Mouse (Mus musculus) layer of hippocampus, adult 2 months (tissue): ENCODE results near the gene Mtus2. TPM values are rescaled to one million over a fixed set of nuclear protein-coding genes. Genes with fewer than 3 reads are reported as not detected.

Experiments
- DNase-seq, 2 experiments: peaks; one replicate each; pipeline ENCODE4 v3.0.0; 2022; ENCODE audit warnings: low spot score in 2 of 2
- H3K27ac ChIP-seq: fragments of 200-600 bp; 2 replicates; pipeline ENCODE4 v1.8.1; 2022
- H3K4me3 ChIP-seq: fragments of 200-600 bp; 2 replicates; pipeline ENCODE4 v1.8.1; 2022; ENCODE audit warnings: mild to moderate bottlenecking
- CTCF ChIP-seq: fragments of 200-600 bp; conservative IDR thresholded peaks from 2 replicates; pipeline ENCODE4 v1.8.1; 2022; ENCODE audit warnings: antibody characterized with exemption, mild to moderate bottlenecking, moderate library complexity
- total RNA-seq, 2 experiments: library from RNA; stranded (reverse); gene quantifications; 2 replicates each; pipeline ENCODE4 v1.2.3; 2021

The Mtus2 gene
- total RNA-seq, 2 experiments from 2014 or later, result 32.5 to 36.0 TPM

DNA sequence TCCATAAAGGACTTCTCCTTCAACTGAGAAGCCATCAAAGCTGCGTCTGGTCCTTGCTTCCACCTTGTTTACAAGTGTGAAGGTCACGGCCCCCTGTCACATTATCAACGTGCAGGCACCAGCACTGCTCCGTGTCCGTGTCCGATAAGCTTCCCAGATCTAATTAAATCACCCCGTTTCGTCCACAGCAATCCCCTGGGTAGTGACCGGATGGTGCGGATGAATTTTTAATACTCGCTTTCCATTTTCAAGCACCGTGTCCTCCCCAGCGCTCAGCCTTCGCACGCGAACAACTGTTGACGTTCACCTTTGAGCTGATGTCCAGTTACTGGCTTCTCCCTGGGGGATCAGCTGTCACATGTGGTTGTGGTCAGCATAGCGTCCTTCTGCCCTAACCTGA is 276.6 kb downstream of the Mtus2 start:
- DNase-seq, result no peak
- Histone ChIP-seq H3K4me3 (no peak overlapping the region), H3K27ac (no peak overlapping the region)
- TF ChIP-seq CTCF, result no peak

DNA sequence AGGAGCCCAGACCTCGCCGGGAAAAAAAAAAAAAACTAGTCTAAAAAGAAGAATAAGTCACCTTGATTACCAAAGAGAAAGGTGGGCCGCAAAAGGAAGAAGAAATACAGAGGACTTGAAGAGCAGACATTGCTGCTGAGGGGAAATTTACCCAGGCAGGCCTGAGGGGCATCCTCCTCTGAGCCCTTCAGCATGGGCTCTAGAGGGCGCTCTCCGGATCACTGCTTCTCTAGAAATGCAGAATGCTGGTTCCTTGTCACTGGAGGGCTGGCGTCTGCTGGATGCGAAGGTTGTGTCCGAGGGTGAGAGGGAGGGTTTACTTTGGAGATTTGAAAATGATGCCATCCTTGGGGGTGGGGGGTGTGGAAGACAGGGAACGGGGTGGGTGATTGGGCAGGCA is 279.5 kb downstream of the Mtus2 start:
- DNase-seq, result peak in 1 of 2 experiments; percentile 23
- TF ChIP-seq CTCF, result peak; percentile 68
- Histone ChIP-seq H3K4me3 (no peak overlapping the region), H3K27ac (no peak overlapping the region)

DNA sequence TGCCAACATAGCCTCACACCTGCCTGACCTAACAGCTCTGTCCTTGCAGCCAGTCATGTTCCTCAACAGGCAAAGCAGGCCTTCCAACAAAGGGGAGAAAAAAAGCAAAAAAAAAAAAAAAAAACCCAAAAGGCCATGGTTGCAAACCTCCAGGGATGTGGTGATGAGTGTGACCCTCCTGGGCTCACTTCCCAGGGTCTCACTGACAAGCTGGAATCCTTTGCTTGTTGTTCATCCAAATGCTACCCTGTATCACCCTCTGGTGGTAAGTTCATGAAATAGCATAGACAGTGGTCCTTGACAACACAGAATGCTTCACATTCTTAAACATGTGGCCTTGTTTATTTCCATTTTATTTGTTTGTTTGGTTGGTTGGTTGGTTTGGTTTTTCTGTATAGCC is 281.9 kb downstream of the Mtus2 start:
- Histone ChIP-seq H3K4me3 (no peak overlapping the region), H3K27ac (no peak overlapping the region)
- peak; percentile 85 for TF ChIP-seq CTCF
- peak; percentile 19 to 61 for DNase-seq

DNA sequence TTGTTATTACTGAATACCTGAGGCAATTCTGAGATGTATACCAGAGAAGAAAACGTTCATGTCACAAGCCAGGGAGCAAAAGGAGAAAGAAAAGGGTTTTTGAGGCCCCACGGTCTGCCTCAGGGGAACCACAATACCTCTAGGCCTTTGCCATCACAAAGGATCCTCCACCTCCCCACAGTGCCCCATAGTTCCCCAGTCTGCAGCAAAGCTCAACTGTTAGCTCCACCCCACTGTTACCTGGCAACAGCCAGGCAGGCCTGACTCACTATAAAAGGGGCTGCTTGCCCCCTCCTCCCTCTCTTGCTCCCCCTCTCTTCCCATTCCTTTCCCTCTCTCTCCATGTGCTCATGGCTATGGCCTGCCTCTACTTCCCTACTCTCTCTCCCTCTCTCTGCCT is 282.6 kb downstream of the Mtus2 start:
- DNase-seq, result no peak
- TF ChIP-seq CTCF, result no peak
- H3K4me3 ChIP-seq, result no peak overlapping the region
- no peak overlapping the region for H3K27ac ChIP-seq

DNA sequence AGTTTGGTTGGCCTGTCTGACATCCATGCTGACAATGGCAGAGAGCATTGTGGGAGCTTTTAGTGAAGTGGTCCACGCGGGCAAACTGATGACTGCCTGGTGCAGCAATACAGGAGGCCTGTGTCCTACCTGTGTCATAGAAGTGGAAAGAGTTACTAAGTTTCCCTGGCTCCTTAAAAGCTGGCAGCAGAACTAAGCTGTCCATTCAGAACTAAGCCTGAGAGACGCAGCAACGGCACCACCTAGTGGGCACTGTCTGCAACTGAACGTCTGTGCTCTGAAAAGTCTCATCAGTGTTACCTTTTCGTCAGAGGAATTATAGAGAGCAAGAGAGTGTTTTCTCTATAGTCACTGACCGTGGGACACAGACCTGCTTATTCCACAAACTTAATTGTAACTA is 284.8 kb downstream of the Mtus2 start:
- H3K4me3 ChIP-seq, result no peak overlapping the region
- peak; percentile 70 to 82 for DNase-seq
- no peak overlapping the region for H3K27ac ChIP-seq
- TF ChIP-seq CTCF, result peak; percentile 98

DNA sequence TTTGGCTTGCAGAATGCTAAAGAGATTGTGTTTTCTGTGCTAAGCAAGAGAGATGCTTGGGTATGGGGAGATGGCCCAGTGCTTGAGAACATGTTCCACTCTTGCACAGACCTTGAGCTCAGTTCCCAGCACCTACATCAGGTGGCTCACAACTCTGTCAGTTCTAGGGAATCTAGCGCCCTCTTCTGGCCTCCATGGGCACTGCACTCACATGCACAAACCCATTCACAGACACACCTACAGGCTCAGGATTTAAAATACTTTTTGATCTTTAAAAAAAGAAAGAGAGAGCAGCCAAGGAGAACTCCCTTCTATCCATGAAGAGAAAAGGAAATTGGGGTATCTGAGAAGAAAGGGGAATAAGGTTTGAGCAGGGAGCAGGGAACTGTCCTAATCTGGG is 287.4 kb downstream of the Mtus2 start:
- H3K4me3 ChIP-seq, result no peak overlapping the region
- peak; percentile 56 for TF ChIP-seq CTCF
- no peak overlapping the region for H3K27ac ChIP-seq
- DNase-seq, result no peak

DNA sequence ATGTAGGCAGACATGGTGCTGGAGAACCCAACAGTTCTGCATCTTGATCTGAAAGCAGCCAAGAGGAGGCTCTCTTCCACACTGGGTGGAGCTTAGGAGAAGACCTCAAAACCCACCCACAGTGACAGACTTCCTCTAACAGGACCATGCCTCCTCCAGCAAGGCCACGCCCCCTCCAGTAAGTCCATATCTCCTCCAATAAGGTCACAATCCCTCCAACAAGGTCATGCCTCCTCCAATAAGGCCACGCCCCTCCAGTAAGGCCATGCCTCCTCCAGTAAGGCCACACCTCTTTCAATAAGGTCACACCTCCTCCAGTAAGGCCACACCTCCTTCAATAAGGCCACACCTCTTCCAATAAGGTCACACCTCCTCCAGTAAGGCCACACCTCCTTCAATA is 288.3 kb downstream of the Mtus2 start:
- no peak for DNase-seq
- Histone ChIP-seq H3K4me3 (no peak overlapping the region), H3K27ac (no peak overlapping the region)
- TF ChIP-seq CTCF, result no peak

DNA sequence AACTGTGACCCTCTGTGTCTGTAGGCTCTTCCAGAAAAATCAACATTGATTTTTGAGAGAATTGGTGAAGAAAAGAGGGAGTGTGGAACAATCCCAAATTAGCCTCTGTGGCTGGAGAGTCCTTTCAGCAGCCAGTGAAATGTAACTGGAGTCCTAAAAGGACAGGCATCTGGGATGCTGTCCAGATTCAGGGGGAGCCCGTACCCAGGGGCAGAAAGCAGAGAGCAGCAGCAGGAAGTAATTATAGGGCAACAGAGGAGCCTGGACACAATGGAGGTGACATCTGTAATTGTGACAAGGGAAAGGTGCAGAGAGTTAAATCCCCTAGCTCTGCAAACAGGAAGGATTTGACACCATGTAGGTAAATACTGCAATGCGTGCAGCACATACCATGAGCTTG is 291.1 kb downstream of the Mtus2 start:
- DNase-seq, result no peak
- H3K27ac ChIP-seq, result no peak overlapping the region
- no peak for TF ChIP-seq CTCF
- no peak overlapping the region for H3K4me3 ChIP-seq

DNA sequence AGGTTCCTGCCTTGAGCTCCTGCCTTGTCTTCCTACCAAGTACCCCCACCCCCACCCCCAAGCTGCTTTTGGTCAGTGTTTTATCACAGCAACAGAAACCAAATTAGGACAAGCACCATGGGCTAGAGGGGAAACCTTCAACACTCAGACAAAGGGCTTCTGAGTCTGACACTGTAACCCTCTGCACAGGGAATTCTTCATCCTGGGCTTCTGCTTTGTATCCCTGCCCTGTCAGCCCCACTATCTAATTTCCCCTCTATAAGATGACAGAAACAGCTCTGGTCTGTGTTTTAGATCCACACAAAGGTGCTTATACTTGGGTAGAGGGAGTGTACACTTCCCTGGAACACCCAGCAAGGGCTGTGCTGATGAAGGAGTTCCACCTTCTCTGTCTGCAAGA is 294.7 kb downstream of the Mtus2 start:
- no peak for TF ChIP-seq CTCF
- Histone ChIP-seq H3K4me3 (no peak overlapping the region), H3K27ac (no peak overlapping the region)
- no peak for DNase-seq

DNA sequence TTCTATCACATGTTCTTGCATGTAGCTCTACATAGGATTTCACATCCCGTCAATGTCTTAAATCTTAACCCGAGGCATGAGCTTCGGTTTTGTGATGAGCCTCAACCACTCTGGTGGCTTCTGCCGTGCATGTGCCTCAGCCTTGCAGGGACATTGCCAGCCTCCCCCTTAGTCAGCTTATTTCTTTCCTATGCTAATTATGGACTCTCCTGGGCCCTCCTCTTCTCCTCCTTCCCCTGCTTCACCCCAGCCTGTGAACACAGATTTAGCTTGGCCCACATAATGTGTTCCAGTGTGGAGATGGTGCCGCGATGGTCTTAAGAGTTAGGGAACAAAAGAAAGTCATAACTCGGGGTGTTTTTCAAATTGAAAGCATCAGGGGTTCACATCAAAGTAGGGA is 304.9 kb downstream of the Mtus2 start:
- H3K27ac ChIP-seq, result no peak overlapping the region

DNA sequence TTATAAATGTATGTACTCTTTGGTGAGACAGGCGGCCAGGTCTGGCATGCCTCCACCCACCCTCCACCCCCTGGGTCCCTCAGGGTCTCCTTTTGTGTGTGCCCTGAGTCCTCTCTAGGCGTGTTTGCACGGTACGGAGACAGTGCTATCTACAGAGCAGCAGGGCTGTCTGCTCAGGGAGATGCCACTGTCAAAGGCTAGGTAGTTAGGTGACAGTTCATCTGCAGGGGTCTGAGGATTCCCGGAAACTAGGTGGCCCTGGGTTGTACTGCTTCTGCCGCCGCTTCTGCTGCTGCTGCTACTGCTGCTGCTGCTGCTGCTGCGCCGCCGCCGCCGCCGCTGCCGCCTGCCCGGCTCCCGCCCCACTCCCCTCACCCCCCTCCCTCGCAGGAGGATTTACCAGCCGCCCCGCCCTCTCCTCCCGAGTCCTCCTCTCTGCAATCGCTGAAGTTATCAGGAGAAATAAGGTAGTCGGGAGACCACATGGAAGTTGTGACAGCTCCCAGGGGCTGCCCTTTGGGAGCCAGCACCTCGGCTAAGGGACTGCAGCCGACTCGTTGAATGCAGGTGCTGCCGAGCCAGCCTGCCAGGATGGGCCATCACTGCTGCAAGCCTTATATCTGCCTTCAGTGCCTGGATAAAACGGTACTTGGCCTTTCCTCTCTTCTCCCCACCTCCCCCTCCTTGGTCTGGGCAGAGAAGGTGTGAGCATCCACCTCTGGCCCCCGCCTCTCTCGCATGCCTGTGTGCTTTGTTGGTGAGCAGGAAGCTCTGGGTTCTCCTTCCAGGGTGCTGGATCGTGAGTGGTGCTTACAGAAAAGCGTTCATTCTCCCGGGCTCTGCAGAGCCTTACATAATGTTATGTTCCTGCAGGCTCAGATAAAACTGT is 307.9 kb downstream of the Mtus2 start:
- Histone ChIP-seq H3K27ac (peak overlapping the region; percentile 92), H3K4me3 (peak overlapping the region; percentile 78)
- TF ChIP-seq CTCF, result no peak
- DNase-seq, result peak; percentile 57 to 75

More for the DNA sequence above, 304.9 kb downstream of the Mtus2 start:
- no peak for TF ChIP-seq CTCF
- H3K4me3 ChIP-seq, result no peak overlapping the region
- DNase-seq, result no peak

DNA sequence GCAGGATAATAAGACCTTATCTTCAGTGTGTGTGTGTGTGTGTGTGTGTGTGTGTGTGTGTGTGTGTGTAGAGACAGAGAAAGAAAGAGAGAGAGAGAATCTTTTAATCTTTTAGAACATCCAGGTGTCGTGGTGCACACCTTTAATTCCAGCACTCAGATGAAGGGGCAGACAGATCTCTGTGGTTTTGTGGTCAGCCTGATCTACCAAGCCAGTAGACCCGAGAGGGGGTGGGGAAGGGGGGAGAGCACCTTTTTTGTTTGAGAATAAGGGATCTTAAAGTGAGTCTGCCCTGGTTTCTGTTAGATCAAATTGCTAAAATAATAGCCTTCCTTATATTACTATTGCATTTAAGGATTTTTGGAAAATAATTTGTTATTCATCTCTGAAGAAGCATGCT is 309.7 kb downstream of the Mtus2 start:
- TF ChIP-seq CTCF, result no peak
- no peak overlapping the region for H3K27ac ChIP-seq
- no peak overlapping the region for H3K4me3 ChIP-seq
- no peak for DNase-seq

DNA sequence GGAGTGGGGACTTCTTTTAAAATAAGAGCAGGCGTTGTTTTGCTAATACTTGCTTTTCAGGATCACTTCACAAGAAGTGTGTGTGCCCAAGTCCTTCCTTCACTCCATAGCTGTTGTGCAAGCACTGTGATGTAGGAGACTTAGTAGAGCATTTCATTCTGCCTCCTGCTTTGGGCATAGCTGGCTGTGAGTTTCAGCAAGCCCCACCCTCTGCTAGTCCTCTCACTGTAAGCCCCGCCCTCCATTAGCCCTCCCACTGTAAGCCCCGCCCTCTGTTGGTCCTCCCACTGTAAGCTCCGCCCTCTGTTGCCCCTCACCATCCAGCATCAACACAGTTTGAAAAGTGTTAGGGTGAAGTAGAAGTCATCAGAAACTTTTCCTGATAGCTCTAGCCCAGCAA is 310.3 kb downstream of the Mtus2 start:
- DNase-seq, result no peak
- no peak for TF ChIP-seq CTCF
- Histone ChIP-seq H3K4me3 (no peak overlapping the region), H3K27ac (no peak overlapping the region)

DNA sequence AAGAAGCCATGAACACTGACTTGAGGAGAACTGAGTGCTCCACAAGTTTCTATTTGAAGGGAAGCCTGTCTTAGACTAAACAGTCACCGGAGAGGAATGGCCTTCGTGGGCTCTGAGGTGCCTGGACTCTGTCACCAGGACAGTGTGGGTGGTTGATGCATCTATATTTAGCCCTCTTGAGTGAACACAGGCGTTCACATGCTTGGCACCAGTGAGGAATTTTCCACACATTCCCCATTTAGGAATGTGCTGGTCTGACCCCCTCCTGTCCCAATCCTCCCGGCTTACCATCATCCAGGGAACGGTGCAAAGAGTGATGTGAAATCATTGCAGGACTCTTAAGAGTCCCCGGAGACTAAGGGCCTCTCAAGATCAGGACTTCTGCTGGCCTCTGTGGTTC is 314.9 kb downstream of the Mtus2 start:
- TF ChIP-seq CTCF, result no peak
- Histone ChIP-seq H3K4me3 (no peak overlapping the region), H3K27ac (no peak overlapping the region)
- DNase-seq, result no peak
